Mouse (Mus musculus): ENCODE data around the gene 1700007K13Rik.

The 1700007K13Rik gene

GRCm38 (mm10) chr2:28414757-28415137 lies 51.4 kb downstream of the 1700007K13Rik start:
- no peak for DNase-seq (ENCODE audit: low spot score)

- no peak for DNase-seq (ENCODE audit: low spot score)
Observed at GRCm38 (mm10) chr2:28414116-28414756, 51.9 kb downstream of the 1700007K13Rik start.

- DNase-seq (ENCODE audit: low spot score), result no peak
Observed at GRCm38 (mm10) chr2:28412936-28413335, 53.2 kb downstream of the 1700007K13Rik start.
